Mouse (Mus musculus): ENCODE measurements around the gene Vangl1.

Gene Vangl1

GRCm38 (mm10) chr3:102198446-102198845, 6.0 kb downstream of the Vangl1 start:
- DNase-seq (ENCODE audit: low read depth): no peak

- DNase-seq (ENCODE audit: low read depth): no peak
Measured at GRCm38 (mm10) chr3:102197746-102198145, 6.7 kb downstream of the Vangl1 start.

- DNase-seq (ENCODE audit: low read depth): no peak
Measured at GRCm38 (mm10) chr3:102197152-102197551, 7.3 kb downstream of the Vangl1 start.

- DNase-seq (ENCODE audit: low read depth): no peak
Measured at GRCm38 (mm10) chr3:102196166-102196565, 8.3 kb downstream of the Vangl1 start.

GRCm38 (mm10) chr3:102195762-102196161, 8.7 kb downstream of the Vangl1 start:
- DNase-seq (ENCODE audit: low read depth): no peak

GRCm38 (mm10) chr3:102194291-102195051, 10.0 kb downstream of the Vangl1 start:
- no peak for DNase-seq (ENCODE audit: low read depth)

GRCm38 (mm10) chr3:102193488-102194290, 10.8 kb downstream of the Vangl1 start:
- DNase-seq (ENCODE audit: low read depth): no peak

- no peak for DNase-seq (ENCODE audit: low read depth)
Measured at GRCm38 (mm10) chr3:102192621-102193020, 11.9 kb downstream of the Vangl1 start.

- DNase-seq (ENCODE audit: low read depth): no peak
Measured at GRCm38 (mm10) chr3:102191575-102191974, 12.9 kb downstream of the Vangl1 start.

- DNase-seq (ENCODE audit: low read depth): no peak
Measured at GRCm38 (mm10) chr3:102190642-102191041, 13.9 kb downstream of the Vangl1 start.

- no peak for DNase-seq (ENCODE audit: low read depth)
Measured at GRCm38 (mm10) chr3:102190015-102190414, 14.5 kb downstream of the Vangl1 start.

GRCm38 (mm10) chr3:102188972-102189371, 15.5 kb downstream of the Vangl1 start:
- no peak for DNase-seq (ENCODE audit: low read depth)

GRCm38 (mm10) chr3:102187401-102187800, 17.1 kb downstream of the Vangl1 start:
- no peak for DNase-seq (ENCODE audit: low read depth)

- DNase-seq (ENCODE audit: low read depth): no peak
Measured at GRCm38 (mm10) chr3:102184721-102185120, 19.8 kb downstream of the Vangl1 start.

- no peak for DNase-seq (ENCODE audit: low read depth)
Measured at GRCm38 (mm10) chr3:102182601-102183000, 21.9 kb downstream of the Vangl1 start.

- no peak for DNase-seq (ENCODE audit: low read depth)
Measured at GRCm38 (mm10) chr3:102181191-102181590, 23.3 kb downstream of the Vangl1 start.

- DNase-seq (ENCODE audit: low read depth): no peak
Measured at GRCm38 (mm10) chr3:102180746-102181145, 23.7 kb downstream of the Vangl1 start.

- no peak for DNase-seq (ENCODE audit: low read depth)
Measured at GRCm38 (mm10) chr3:102179869-102180268, 24.6 kb downstream of the Vangl1 start.

- DNase-seq (ENCODE audit: low read depth): no peak
Measured at GRCm38 (mm10) chr3:102177837-102178615, 26.5 kb downstream of the Vangl1 start.

GRCm38 (mm10) chr3:102176116-102176515, 28.4 kb downstream of the Vangl1 start:
- no peak for DNase-seq (ENCODE audit: low read depth)

GRCm38 (mm10) chr3:102175701-102176100, 28.8 kb downstream of the Vangl1 start:
- no peak for DNase-seq (ENCODE audit: low read depth)

- DNase-seq (ENCODE audit: low read depth): no peak
Measured at GRCm38 (mm10) chr3:102174118-102174865, 30.2 kb downstream of the Vangl1 start.

Measured in induced T-regulatory cell, adult 2 months (primary cell).